Mouse (Mus musculus): ENCODE data around the gene Nectin4. TPM values are rescaled to one million over a fixed set of nuclear protein-coding genes. Genes with fewer than 3 reads are reported as not detected.

The Nectin4 gene
- polyA plus RNA-seq, 1 experiment from 2014 or later = 18.7 TPM

Other genes starting within 250 kb of the Nectin4 start
- 81.5 to 101 TPM (median 100 TPM) in 3 replicates for gene Sdhc, start 219.5 kb upstream of the Nectin4 start, polyA plus RNA-seq (2018)
- 0.25 TPM in 1 of 3 replicates, not detected in the others for gene Mpz, start 219.4 kb upstream of the Nectin4 start, polyA plus RNA-seq (2018)
- 46.6 to 83.8 TPM (median 63.3 TPM) in 3 replicates for gene Pcp4l1, start 173.8 kb upstream of the Nectin4 start, polyA plus RNA-seq (2018)
- gene Nr1i3, start 156.1 kb upstream of the Nectin4 start, polyA plus RNA-seq (2018) = 0.13 TPM in 1 of 3 replicates, not detected in the others
- gene Tomm40l, start 147.6 kb upstream of the Nectin4 start, polyA plus RNA-seq (2018) = 13.6 to 38.3 TPM (median 28.2 TPM) in 3 replicates
- 1.1 TPM in 1 of 3 replicates, not detected in the others for gene Apoa2, start 145.0 kb upstream of the Nectin4 start, polyA plus RNA-seq (2018)
- 1,664 to 2,638 TPM (median 2,193 TPM) in 3 replicates for gene Fcer1g, start 135.7 kb upstream of the Nectin4 start, polyA plus RNA-seq (2018)
- 0.04 TPM in 1 of 3 replicates, not detected in the others for gene Adamts4, start 119.7 kb upstream of the Nectin4 start, polyA plus RNA-seq (2018)
- 84.3 to 125 TPM (median 122 TPM) in 3 replicates for gene Ndufs2, start 118.7 kb upstream of the Nectin4 start, polyA plus RNA-seq (2018)
- 10.2 to 16.8 TPM (median 14.2 TPM) in 3 replicates for gene B4galt3, start 99.8 kb upstream of the Nectin4 start, polyA plus RNA-seq (2018)
- 8.6 to 27.3 TPM (median 12.1 TPM) in 3 replicates for gene Ppox, start 88.9 kb upstream of the Nectin4 start, polyA plus RNA-seq (2018)
- 17.1 to 34.6 TPM (median 21.1 TPM) in 3 replicates for gene Usp21, start 82.1 kb upstream of the Nectin4 start, polyA plus RNA-seq (2018)
- gene Ufc1, start 75.1 kb upstream of the Nectin4 start, polyA plus RNA-seq (2018) = 67.0 to 116 TPM (median 112 TPM) in 3 replicates
- gene Dedd, start 41.0 kb upstream of the Nectin4 start, polyA plus RNA-seq (2018) = 21.4 to 35.4 TPM (median 21.9 TPM) in 3 replicates
- gene Nit1, start 24.5 kb upstream of the Nectin4 start, polyA plus RNA-seq (2018) = 17.3 to 23.1 TPM (median 22.3 TPM) in 3 replicates
- 47.7 to 119 TPM (median 64.5 TPM) in 3 replicates for gene Pfdn2, start 24.4 kb upstream of the Nectin4 start, polyA plus RNA-seq (2018)
- 0.11 TPM in 1 of 3 replicates, not detected in the others for gene Klhdc9, start 9.3 kb upstream of the Nectin4 start, polyA plus RNA-seq (2018)
- gene Arhgap30, start 18.9 kb downstream of the Nectin4 start, polyA plus RNA-seq (2018) = 119 to 178 TPM (median 125 TPM) in 3 replicates
- 32.8 to 94.5 TPM (median 36.5 TPM) in 3 replicates for gene Usf1, start 41.2 kb downstream of the Nectin4 start, polyA plus RNA-seq (2018)
- 1.3 TPM in 1 of 3 replicates, not detected in the others for gene Tstd1, start 48.8 kb downstream of the Nectin4 start, polyA plus RNA-seq (2018)
- 0.39 to 1.7 TPM (median 0.56 TPM) in 3 replicates for gene F11r, start 67.4 kb downstream of the Nectin4 start, polyA plus RNA-seq (2018)
- gene Alyref2, start 133.4 kb downstream of the Nectin4 start, polyA plus RNA-seq (2018) = 6.9 to 8.0 TPM (median 7.2 TPM) in 3 replicates
- not detected in 3 replicates for gene Itln1, start 165.2 kb downstream of the Nectin4 start, polyA plus RNA-seq (2018)
- 2.6 to 6.3 TPM (median 2.7 TPM) in 3 replicates for gene Cd244a, start 189.1 kb downstream of the Nectin4 start, polyA plus RNA-seq (2018)
- 199 to 492 TPM (median 394 TPM) in 3 replicates for gene Ly9, start 237.3 kb downstream of the Nectin4 start, polyA plus RNA-seq (2018)

Data from macrophage (primary cell).